Comparison of ENCODE assay signal across 20 mouse cellular contexts in the genomic region with DNA sequence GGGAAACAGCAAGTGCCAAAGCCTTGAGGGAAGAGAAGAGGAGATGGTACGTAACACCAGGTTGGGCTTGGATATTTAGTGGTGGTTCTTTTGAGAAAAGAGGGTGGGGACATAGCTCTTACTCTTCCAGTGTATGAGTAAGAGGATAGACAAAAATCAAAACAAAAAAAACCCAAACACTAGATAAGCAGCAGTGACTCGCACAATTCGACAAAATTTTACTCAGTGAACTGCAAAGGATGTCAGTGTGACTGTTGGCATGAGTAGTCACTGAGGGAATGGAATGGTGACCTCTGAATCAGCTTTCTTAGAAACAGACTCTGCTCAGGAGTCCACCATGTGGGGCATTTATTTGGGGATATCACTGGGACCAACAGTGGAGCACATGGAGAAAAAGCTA.
DNase-seq lines count a peak whose midpoint lies in the region; ATAC-seq and TF ChIP-seq lines count a peak whose summit lies in the region.
"Had no signal": no experiment of that assay in that cellular context is flagged by ENCODE, and none has a peak within 500 bp of the region (broad histone marks: within the 10 kb centered on the region; RNA-seq: fewer than 3 reads in every experiment).

No protein-coding gene starts in this region.

- DNase-seq in adrenal gland, adult 2 months, result peak; percentile 5
- no peak for DNase-seq in adrenal gland, postnatal 25 days
- no peak for DNase-seq in Patski (ENCODE audit: low read depth, low spot score)
- no peak for DNase-seq in stomach, postnatal 0 days (ENCODE audit: low spot score)
- DNase-seq: adrenal gland, postnatal 10 days; cerebellum, adult 18-20 months; cerebellum, adult 9-10 months; cerebellum, postnatal 14 days; gastrocnemius, adult 2 months; gastrocnemius, postnatal 14 days had no signal

- no peaks in the 10 kb centered on the region for H3K4me1 ChIP-seq in kidney, embryonic 16.5 days (ENCODE audit: insufficient read depth, low read length)
- H3K4me1 ChIP-seq in stomach, postnatal 0 days (replicated peaks; ENCODE audit: control insufficient read depth, insufficient read depth), result no peaks in the 10 kb centered on the region
- H3K4me1 ChIP-seq: forebrain, embryonic 13.5 days; hindbrain, embryonic 12.5 days; hindbrain, embryonic 15.5 days had no signal

- H3K9ac ChIP-seq in kidney, embryonic 16.5 days (replicated peaks; ENCODE audit: low read length), result no peak overlapping the region
- H3K9ac ChIP-seq in stomach, postnatal 0 days (ENCODE audit: low read length), result no peak overlapping the region
- H3K9ac ChIP-seq: forebrain, embryonic 13.5 days; hindbrain, embryonic 12.5 days; hindbrain, embryonic 15.5 days had no signal

- CTCF ChIA-PET in Patski (lab: Charles Lee), result interaction anchor here (0.8 to 1.6 kb wide), 4 partner anchors 13 to 41 kb away, joined by 3 to 5 read pairs (median 4); no protein-coding TSS in a partner anchor

- in situ Hi-C loops in Patski (cut with MboI; ENCODE audit: low pct_unique_long_range_greater_than_20kb), result no loop called here

- ATAC-seq in Patski, result no peak
- ATAC-seq in kidney, embryonic 16.5 days (ENCODE audit: low FRiP score, low TSS enrichment), result no peak
- no peak for ATAC-seq in stomach, postnatal 0 days (ENCODE audit: low FRiP score, low TSS enrichment)
- ATAC-seq: CD4-positive, CD25-positive, alpha-beta regulatory T cell, adult 4 months; forebrain, embryonic 13.5 days; forebrain, embryonic 16.5 days; intestine, postnatal 0 days had no signal

- TF ChIP-seq CTCF in Patski (IDR thresholded peaks at IDR 0.05), result peak; percentile 7
- TF ChIP-seq CTCF in stomach, postnatal 0 days (IDR thresholded peaks at IDR 0.05; ENCODE audit: low read depth), result no peak

- peak overlapping the region; percentile 65 for H3K27ac ChIP-seq in macrophage
- no peak overlapping the region for H3K27ac ChIP-seq in kidney, embryonic 16.5 days (ENCODE audit: low read length)
- H3K27ac ChIP-seq in stomach, postnatal 0 days (replicated peaks), result no peak overlapping the region
- H3K27ac ChIP-seq: forebrain, embryonic 10.5 days; forebrain, embryonic 13.5 days; gastrocnemius, adult 2 months; hindbrain, embryonic 12.5 days; hindbrain, embryonic 15.5 days had no signal

- H3K27me3 ChIP-seq in Patski, result no peaks in the 10 kb centered on the region
- no peaks in the 10 kb centered on the region for H3K27me3 ChIP-seq in kidney, embryonic 16.5 days (ENCODE audit: insufficient read depth, low read length)
- H3K27me3 ChIP-seq in stomach, postnatal 0 days (ENCODE audit: control insufficient read depth, insufficient read depth, low read length), result no peaks in the 10 kb centered on the region
- H3K27me3 ChIP-seq: forebrain, embryonic 13.5 days; hindbrain, embryonic 12.5 days; hindbrain, embryonic 15.5 days had no signal

- H3K4me2 ChIP-seq in kidney, embryonic 16.5 days (replicated peaks; ENCODE audit: low read depth, low read length), result no peak overlapping the region
- no peak overlapping the region for H3K4me2 ChIP-seq in stomach, postnatal 0 days (replicated peaks; ENCODE audit: low read depth)
- H3K4me2 ChIP-seq: forebrain, embryonic 13.5 days; heart, embryonic 11.5 days; hindbrain, embryonic 12.5 days; hindbrain, embryonic 15.5 days had no signal

- no peaks in the 10 kb centered on the region for H3K9me3 ChIP-seq in kidney, embryonic 16.5 days (ENCODE audit: low read length)
- H3K9me3 ChIP-seq in stomach, postnatal 0 days (ENCODE audit: control insufficient read depth, low read length), result no peaks in the 10 kb centered on the region
- H3K9me3 ChIP-seq: forebrain, embryonic 10.5 days; forebrain, embryonic 13.5 days; hindbrain, embryonic 12.5 days; hindbrain, embryonic 15.5 days had no signal

- POLR2A ChIA-PET in Patski (lab: Charles Lee), result no interaction called here

- WGBS in macrophage (ENCODE audit: missing documents), result 81% methylated on average over 3 of the region's 3 CpGs
- 88% methylated on average over 3 of the region's 3 CpGs for WGBS in kidney, embryonic 16.5 days
- 73% methylated on average over 3 of the region's 3 CpGs for WGBS in stomach, postnatal 0 days

- TF ChIP-seq EP300 in stomach, postnatal 0 days (optimal IDR thresholded peaks at IDR 0.05), result no peak

- no peaks in the 10 kb centered on the region for H3K36me3 ChIP-seq in macrophage (ENCODE audit: inconsistent target)
- no peaks in the 10 kb centered on the region for H3K36me3 ChIP-seq in kidney, embryonic 16.5 days (ENCODE audit: insufficient read depth, low read length)
- H3K36me3 ChIP-seq in stomach, postnatal 0 days (ENCODE audit: control insufficient read depth, insufficient read depth, low read length), result no peaks in the 10 kb centered on the region
- H3K36me3 ChIP-seq: forebrain, embryonic 10.5 days; hindbrain, embryonic 12.5 days; hindbrain, embryonic 15.5 days had no signal

- no peaks in the 10 kb centered on the region for H3K79me2 ChIP-seq in macrophage (ENCODE audit: inconsistent target)

- no peak overlapping the region for H3K4me3 ChIP-seq in macrophage (ENCODE audit: inconsistent target)
- H3K4me3 ChIP-seq in kidney, embryonic 16.5 days (ENCODE audit: low read length), result no peak overlapping the region
- H3K4me3 ChIP-seq in stomach, postnatal 0 days (ENCODE audit: low read depth, low read length), result no peak overlapping the region
- H3K4me3 ChIP-seq: forebrain, embryonic 10.5 days; forebrain, embryonic 13.5 days; gastrocnemius, adult 2 months; hindbrain, embryonic 12.5 days; hindbrain, embryonic 15.5 days had no signal
